Mouse (Mus musculus): Measurements from ENCODE around the gene Rbp1. TPM values are rescaled to one million over a fixed set of nuclear protein-coding genes. Genes with fewer than 3 reads are reported as not detected.

Rbp1 gene
- polyA plus RNA-seq, 2 experiments from 2014 or later, result 0.33 TPM; not detected in 1

DNA sequence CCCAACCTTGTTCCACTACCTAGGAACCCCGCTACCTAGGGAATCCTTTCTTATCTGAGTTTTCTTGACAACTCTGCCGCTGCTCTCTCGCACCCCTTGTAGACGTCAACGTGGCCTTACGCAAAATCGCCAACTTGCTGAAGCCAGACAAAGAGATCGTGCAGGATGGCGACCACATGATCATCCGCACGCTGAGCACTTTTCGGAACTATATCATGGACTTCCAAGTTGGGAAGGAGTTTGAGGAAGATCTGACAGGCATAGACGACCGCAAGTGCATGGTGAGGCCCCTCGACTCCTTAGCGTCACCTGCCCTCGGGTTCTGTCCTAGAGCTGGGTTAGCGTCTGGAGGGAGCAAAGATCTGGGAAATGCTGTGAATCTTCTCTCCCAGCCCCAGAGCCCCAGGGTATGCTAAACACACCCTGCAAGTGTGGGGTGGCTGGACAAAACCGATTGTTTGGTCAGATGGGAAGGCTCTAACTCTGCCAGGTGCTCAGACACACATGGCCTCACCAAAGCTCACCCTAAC is 2.7 kb downstream of the Rbp1 start:
- no peak for ATAC-seq

DNA sequence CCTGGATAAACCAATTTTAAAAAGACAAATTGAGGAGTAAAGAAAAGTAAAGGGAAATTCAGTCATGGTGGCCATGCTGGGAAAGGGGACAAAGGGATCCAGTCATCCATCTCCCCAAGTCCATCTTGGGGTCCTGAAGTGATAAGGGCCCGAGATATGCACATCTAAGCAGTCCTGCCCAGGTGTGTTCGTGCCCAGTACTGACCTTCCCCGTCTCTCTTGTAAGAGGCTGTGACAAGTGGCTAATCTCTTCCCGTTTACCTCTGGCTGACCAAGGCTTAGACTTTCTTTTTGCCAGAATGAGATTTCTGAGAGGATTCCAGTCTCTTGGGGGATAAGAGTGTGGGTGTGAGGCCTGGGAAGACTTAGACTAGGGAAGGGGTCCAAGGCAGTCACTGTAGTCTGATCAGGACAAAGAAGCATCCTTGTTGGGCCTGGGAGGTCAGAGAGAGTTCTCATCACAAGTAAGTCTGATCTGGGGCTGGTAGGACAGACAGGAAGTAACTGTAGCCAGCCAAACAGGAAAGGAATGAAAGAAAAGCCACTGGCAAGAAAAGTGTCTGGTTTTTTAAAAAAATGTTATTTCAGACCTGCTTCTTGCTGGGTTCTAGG is 5.3 kb downstream of the Rbp1 start:
- no peak for ATAC-seq

- no peak for ATAC-seq
Measured at GRCm38 (mm10) chr9:98428783-98429182, 6.0 kb downstream of the Rbp1 start.

DNA sequence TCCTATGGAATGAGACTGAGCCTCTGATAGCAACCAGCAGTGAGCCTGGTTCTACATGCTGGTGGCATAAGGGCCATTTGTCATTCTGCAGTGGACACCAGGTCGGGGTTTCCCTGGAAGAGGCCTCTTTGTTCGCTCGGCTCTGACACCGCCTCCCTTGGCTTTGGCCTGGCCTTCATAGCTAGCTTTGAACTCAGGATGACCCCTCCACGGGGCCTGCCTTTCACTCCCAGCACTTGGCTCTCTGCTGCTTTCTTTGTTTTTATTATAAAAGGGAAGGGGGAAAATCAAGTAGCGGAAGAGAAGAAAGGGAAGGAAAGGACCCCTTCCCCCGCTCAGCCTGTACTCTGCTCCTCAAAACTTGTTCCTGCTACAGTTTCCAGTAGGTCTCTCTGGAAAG is 7.0 kb downstream of the Rbp1 start:
- ATAC-seq, result no peak

DNA sequence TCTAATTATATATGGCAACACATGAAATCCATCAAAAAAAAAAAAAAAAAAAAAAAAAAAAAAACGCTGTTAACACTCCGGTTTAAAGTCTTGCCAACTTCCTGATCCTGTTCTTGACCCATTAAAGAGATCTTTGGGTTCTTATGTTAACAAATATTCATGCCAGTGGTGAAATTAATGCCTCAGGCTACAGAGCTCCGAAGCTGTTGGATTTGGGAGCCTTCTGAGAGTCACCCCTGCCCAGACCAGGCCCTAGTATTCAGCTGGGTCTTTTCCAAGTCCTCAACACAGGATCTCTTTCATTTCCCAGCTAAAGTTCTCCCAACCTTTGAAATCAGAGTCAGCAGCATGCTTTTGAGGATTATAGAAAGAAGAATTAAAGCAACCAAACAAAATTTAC is 7.8 kb downstream of the Rbp1 start:
- no peak for ATAC-seq

DNA sequence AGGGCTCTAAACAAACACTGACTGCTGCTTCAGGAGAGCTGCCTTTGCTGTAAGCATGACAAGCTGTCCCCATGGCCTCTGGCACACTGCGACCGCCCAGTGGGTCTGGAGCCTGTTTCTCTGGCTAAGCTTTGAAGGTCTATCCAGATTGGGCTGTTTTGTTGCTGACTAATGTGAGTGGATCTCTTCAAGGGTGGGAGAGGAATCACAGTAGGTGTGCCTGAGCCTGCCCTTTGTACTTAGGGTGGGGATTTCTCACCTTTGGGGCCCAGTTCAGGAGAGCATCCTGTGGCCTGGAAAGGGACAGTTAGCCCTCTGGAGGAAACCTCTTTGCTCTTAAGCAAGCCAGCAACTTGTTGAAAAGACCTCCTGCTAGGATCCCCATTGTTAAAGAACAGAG is 10.3 kb downstream of the Rbp1 start:
- ATAC-seq, result no peak

- ATAC-seq, result no peak
Measured at GRCm38 (mm10) chr9:98433956-98434588, 11.3 kb downstream of the Rbp1 start.

DNA sequence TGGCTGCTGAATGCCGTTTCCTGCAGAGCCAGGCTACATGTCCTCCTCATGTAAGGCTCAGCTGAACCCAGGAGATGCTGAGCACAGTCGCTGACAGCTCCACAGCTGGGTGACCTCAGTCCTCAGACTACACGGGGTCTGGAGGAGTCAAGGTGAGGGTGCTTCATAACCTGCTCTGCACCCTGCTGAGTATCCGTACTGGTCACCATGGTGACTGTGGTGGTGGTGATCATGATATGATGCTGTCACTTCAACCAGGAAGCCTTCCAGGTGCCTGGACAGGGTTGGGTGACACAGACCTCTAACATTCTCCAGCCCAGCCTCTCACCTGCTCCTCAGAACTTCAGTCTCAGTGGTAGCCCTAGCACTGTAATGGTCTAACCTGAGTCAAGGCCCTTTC is 15.1 kb downstream of the Rbp1 start:
- ATAC-seq, result no peak

DNA sequence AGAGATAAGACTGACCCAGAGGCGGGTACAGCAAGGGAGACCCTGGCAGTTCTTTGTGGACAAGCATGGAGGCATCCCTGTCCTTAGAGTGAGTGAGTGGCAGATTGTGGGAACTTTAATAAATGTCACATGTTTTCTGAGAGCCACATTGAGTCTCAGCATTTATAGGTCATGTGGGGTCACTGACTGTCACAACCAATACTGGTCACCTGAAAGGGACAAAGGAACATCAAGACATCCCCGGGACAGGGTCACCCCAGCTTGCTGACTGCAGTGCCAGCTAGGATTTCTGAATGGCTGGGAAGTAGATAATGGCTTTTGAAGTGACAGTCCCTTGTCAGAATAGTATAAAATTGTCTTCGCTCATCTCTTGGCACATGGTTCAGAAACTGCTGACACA is 16.3 kb downstream of the Rbp1 start:
- ATAC-seq, result no peak

DNA sequence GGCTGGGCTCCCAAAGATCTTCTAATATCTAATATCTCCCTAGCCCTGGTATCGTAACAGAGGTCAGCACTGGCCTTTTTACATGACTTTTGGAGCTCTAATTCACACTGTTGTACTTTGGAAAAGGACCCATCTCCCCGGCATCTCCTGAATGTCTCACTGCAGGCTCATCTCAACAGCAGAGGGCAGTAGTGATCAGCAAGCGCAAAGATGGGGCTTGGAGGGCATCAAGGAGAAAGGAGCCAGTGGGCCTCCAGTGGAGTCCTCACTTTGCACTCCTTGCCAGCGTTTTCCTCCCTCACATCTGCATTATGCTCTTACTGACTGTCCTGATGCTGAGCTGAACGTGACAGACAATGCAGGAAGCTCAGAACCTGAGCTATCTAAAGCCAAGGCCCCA is 19.9 kb downstream of the Rbp1 start:
- no peak for ATAC-seq

- no peak for ATAC-seq
Measured at GRCm38 (mm10) chr9:98445359-98446149, 22.8 kb downstream of the Rbp1 start.

- ATAC-seq, result no peak
Measured at GRCm38 (mm10) chr9:98450976-98451375, 28.2 kb downstream of the Rbp1 start.

GRCm38 (mm10) chr9:98466709-98467108 is 43.9 kb downstream of the Rbp1 start:
- ATAC-seq, result no peak

GRCm38 (mm10) chr9:98480172-98480749 is 57.5 kb downstream of the Rbp1 start:
- no peak for ATAC-seq

DNA sequence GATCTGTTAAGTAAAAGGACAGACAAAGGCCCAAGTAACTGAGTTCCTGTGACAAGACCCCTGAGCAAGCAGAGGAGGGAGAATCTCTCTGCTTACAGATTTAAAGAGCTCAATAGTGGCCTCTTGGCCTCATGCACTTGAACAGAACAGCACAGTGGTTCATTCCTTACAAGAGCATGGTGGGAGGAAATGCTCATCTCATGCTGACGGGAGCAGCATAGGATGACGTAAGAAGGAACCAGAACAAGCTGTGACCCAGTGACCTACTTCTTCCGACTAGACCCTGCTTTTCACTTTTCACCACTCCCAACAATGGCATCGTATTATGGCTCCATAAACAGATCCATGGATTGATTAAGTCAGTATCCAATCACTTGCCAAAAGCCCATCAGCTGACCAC is 59.5 kb downstream of the Rbp1 start:
- ATAC-seq, result no peak

DNA sequence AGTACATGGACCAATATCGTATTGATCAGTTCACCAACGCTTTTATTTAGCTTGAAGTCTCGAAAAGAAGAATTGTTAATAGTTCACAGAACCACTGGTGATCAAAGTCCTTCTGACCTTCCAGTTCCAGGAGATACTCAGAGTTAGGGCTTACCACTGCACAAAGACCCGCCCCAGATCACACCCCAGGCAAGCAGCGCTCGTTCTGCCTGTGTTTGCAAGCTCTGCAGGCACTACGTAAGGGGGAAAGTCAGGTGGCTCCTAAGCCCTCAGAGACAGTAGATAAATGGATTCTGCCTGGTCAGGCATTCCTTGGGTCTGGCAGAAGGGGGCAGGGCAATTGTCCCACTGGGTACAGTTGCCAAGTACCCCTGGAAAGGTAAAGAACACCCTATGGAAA is 62.3 kb downstream of the Rbp1 start:
- ATAC-seq, result no peak

GRCm38 (mm10) chr9:98485815-98486214 is 63.1 kb downstream of the Rbp1 start, which contains the start of gene Rbp2:
TSS of gene Rbp2 (plus strand) at chr9:98486115.
- ATAC-seq, result no peak

DNA sequence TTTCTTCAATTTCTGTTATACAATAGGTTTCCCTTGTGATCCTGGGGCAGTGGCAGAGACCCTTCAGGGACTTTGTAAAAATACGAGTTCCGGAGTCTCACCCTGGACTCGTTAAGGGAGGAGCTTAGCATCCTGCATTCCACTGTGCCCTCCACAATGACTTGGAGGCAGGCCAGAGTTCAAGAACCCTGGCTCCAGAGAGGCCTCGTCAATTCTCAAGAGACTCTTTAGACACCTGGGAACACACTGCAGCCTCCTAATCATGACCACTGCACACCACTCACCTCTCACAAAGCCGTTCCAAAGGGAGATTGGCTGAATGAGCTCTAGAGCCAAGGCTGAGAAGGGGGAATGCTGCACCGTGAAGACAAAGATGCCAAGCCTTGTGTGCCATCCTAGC is 64.5 kb downstream of the Rbp1 start:
- ATAC-seq, result no peak

GRCm38 (mm10) chr9:98489532-98489931 is 66.8 kb downstream of the Rbp1 start:
- no peak for ATAC-seq

DNA sequence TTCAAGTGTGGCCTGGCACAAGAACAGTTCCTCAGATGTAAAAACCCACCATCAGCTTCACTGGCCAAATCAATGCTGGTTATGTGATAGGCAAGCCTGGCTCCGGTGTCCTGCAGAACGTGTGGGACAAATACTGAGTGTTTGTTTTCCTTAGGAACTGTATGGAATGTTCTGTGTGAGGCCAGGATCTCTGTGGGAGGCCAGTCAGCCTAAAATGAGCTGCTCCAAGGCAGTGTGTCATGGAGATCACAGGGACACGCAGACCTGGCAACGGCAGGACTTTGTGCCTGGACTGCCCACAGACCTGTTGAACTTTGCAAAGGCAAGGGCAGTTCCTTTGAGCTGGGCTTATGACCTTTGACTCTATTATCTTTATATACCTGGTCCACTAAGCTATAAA is 67.4 kb downstream of the Rbp1 start:
- no peak for ATAC-seq

DNA sequence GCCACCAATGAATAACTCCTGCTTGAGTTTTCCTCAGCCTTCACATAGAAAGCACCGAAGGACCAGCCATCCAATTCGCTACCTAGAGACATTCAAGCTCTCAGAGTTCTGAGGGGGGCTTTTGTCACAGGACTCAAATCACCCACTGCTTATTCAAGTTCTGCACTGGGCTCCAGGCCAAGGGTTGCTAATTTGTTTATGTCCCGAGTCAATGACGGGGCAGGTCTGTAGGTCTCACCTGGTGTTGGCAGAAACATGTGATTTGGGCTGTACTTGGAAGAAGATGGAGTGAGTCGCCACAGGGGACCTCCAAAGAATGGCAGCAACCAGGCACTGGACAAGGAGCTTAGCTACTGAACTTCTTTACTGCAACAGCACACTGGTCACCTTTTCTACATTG is 68.3 kb downstream of the Rbp1 start:
- no peak for ATAC-seq

- ATAC-seq, result no peak
Measured at GRCm38 (mm10) chr9:98492212-98492611, 69.5 kb downstream of the Rbp1 start.

- no peak for ATAC-seq
Measured at GRCm38 (mm10) chr9:98492821-98493220, 70.1 kb downstream of the Rbp1 start.

Measured in activated CD4-positive, CD25-positive, alpha-beta regulatory T cell, adult 4 months (primary cell).